Mouse (Mus musculus) erythroblast, embryonic 14.5 days (primary cell): ENCODE data around the gene Lztr1.

Experiments used
- GATA1 ChIP-seq: IDR thresholded peaks from 2 replicates; pipeline ENCODE4 v1.6.1; 2012; ENCODE audit warnings: low read length, inconsistent platforms, mixed read lengths
- TAL1 ChIP-seq: IDR thresholded peaks from 3 replicates; pipeline ENCODE4 v1.6.1; 2012; ENCODE audit warnings: low read length, inconsistent platforms, mixed read lengths

GRCm38 (mm10) chr16:17542632-17543031, 34.1 kb downstream of the Lztr1 start:
- no peak for TF ChIP-seq GATA1
- TF ChIP-seq TAL1, result no peak
